Mouse (Mus musculus) liver, adult 2 months (tissue): ENCODE measurements around the gene Wfdc9. TPM values are rescaled to one million over a fixed set of nuclear protein-coding genes. Genes with fewer than 3 reads are reported as not detected.
A peak's percentile ranks its signal among the peaks of the same experiment; 100 is the strongest.

Experiments
- DNase-seq: peaks from one replicate; pipeline ENCODE4 v3.0.0-alpha.2; 2011; ENCODE audit warnings: low read depth, low spot score; ENCODE audit errors: extremely low read depth
- H3K27ac ChIP-seq: fragments of 200-500 bp; replicated peaks from 2 replicates; pipeline ENCODE4 v1.5.1; 2012; ENCODE audit warnings: low read depth, mild to moderate bottlenecking, control low read depth, inconsistent platforms, low read length; ENCODE audit not compliant: insufficient read depth
- H3K27me3 ChIP-seq: fragments of 200-500 bp; 2 replicates; pipeline ENCODE4 v1.6.1; 2012; ENCODE audit warnings: mild to moderate bottlenecking, moderate library complexity, low read length, inconsistent platforms; ENCODE audit not compliant: control insufficient read depth, insufficient read depth
- H3K36me3 ChIP-seq: fragments of 200-500 bp; 2 replicates; pipeline ENCODE4 v1.6.1; 2012; ENCODE audit warnings: low read length, inconsistent platforms; ENCODE audit not compliant: control insufficient read depth, insufficient read depth
- H3K4me1 ChIP-seq: fragments of 200-500 bp; 2 replicates; pipeline ENCODE4 v1.6.1; 2011; ENCODE audit warnings: low read length; ENCODE audit not compliant: control insufficient read depth, insufficient read depth
- H3K4me3 ChIP-seq: fragments of 200-500 bp; 2 replicates; pipeline ENCODE4 v1.5.1; 2011; ENCODE audit warnings: low read depth, mild to moderate bottlenecking, control low read depth, low read length, moderate library complexity; ENCODE audit not compliant: insufficient read depth
- H3K79me2 ChIP-seq: fragments of 200-500 bp; 2 replicates; pipeline ENCODE4 v1.6.1; 2012; ENCODE audit warnings: inconsistent platforms, mild to moderate bottlenecking, low read length, moderate library complexity; ENCODE audit not compliant: control insufficient read depth, insufficient read depth
- H3K9ac ChIP-seq: fragments of 200-500 bp; 2 replicates; pipeline ENCODE4 v1.6.1; 2012; ENCODE audit warnings: low read depth, mild to moderate bottlenecking, control low read depth, inconsistent platforms, low read length
- CTCF ChIP-seq: fragments of 200-500 bp; IDR thresholded peaks from 2 replicates; pipeline ENCODE4 v1.5.1; 2011; ENCODE audit warnings: low read depth, low read length, control low read depth
- POLR2A ChIP-seq: fragments of 200-500 bp; IDR thresholded peaks from 2 replicates; pipeline ENCODE4 v1.6.1; 2011; ENCODE audit warnings: low read length, control low read depth; ENCODE audit not compliant: insufficient read depth; ENCODE audit errors: extremely low read depth
- WGBS: fragments of 180-500 bp; shearing (Covaris S2); methylation state at CpG from one replicate; pipeline ENCODE4 v1.1.7; 2018; 5-methylcytosine and 5-hydroxymethylcytosine counted together
- polyA plus RNA-seq: library from polyadenylated mRNA; depleted of rRNA; stranded (reverse); fragments of >200 nt; gene quantifications from 2 replicates; pipeline ENCODE4 v1.2.3, GENCODE M21; 2012
- total RNA-seq: library from RNA; depleted of rRNA; stranded (reverse); fragments of >200 nt; gene quantifications from 2 replicates; pipeline ENCODE4 v1.2.3, GENCODE M21; 2014

Gene Wfdc9
- total and polyA plus RNA-seq, 2 experiments: not detected

- H3K4me3 ChIP-seq: no peak overlapping the region
- H3K27ac ChIP-seq: no peak overlapping the region
- no peak for DNase-seq
- H3K79me2 ChIP-seq: no peaks in the 10 kb centered on the region
- 0 out of 2 replicates have a peak, but pooled peaks cover 3% of the 10 kb centered on the region for H3K4me1 ChIP-seq
- TF ChIP-seq POLR2A: no peak
- TF ChIP-seq CTCF: peak; percentile 38; the same call in 1 of the 2 replicates
- H3K36me3 ChIP-seq: no peaks in the 10 kb centered on the region
- no peak overlapping the region for H3K9ac ChIP-seq
- H3K27me3 ChIP-seq: no peaks in the 10 kb centered on the region
- WGBS: 82% methylated on average over 7 of the region's 7 CpGs
Measured at GRCm38 (mm10) chr2:164676103-164676502, 19.7 kb upstream of the Wfdc9 start.

DNA sequence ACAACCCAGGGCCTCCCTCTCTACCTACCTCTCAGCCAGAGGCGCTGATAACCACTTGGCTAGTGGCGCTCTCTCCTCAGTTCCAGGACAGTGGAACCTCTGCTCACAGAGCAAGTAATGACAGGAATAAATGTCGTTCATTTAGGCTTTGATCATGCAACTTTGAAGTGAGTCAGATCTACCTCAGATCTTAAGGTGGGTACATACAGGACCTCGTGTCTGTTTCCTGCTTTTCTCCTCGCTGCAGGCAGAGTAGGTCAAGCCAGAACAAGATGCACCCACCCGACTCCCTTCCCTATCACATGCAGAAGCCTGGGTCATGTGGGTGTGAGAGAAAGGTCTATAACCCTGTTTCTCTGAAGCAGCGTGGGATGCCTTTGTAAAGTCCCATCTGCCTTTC, 17.6 kb upstream of the Wfdc9 start, which contains the start of gene Wfdc11:
Wfdc11 (minus strand) TSS at position 101 of the 400 bp plus-strand sequence.
- TF ChIP-seq POLR2A: no peak
- no peak for TF ChIP-seq CTCF
- Histone ChIP-seq H3K36me3 (no peaks in the 10 kb centered on the region), H3K4me1 (no peaks in the 10 kb centered on the region), H3K27ac (no peak within 1 kb of the TSS), H3K79me2 (no peaks in the 10 kb centered on the region), H3K9ac (no peak within 1 kb of the TSS), H3K27me3 (no peaks in the 10 kb centered on the region), H3K4me3 (no peak within 1 kb of the TSS)
- DNase-seq: no peak
- 74% methylated on average over 7 of the region's 7 CpGs for WGBS

- H3K36me3 ChIP-seq: no peaks in the 10 kb centered on the region
- no peaks in the 10 kb centered on the region for H3K4me1 ChIP-seq
- no peak overlapping the region for H3K27ac ChIP-seq
- no peaks in the 10 kb centered on the region for H3K79me2 ChIP-seq
- H3K27me3 ChIP-seq: no peaks in the 10 kb centered on the region
- no peak for DNase-seq
- TF ChIP-seq CTCF (no peak), POLR2A (no peak)
- WGBS: 21% methylated on average over 1 of the region's 1 CpGs
- no peak overlapping the region for H3K4me3 ChIP-seq
- H3K9ac ChIP-seq: no peak overlapping the region
Measured at GRCm38 (mm10) chr2:164670938-164671337, 14.6 kb upstream of the Wfdc9 start.

- no peak for TF ChIP-seq CTCF
- TF ChIP-seq POLR2A: no peak
- Histone ChIP-seq H3K4me1 (no peaks in the 10 kb centered on the region), H3K27ac (no peak overlapping the region), H3K36me3 (no peaks in the 10 kb centered on the region), H3K4me3 (no peak overlapping the region), H3K79me2 (no peaks in the 10 kb centered on the region), H3K27me3 (no peaks in the 10 kb centered on the region), H3K9ac (no peak overlapping the region)
- no peak for DNase-seq
- 69% methylated on average over 5 of the region's 5 CpGs for WGBS
Measured at GRCm38 (mm10) chr2:164670261-164670660, 13.9 kb upstream of the Wfdc9 start.

DNA sequence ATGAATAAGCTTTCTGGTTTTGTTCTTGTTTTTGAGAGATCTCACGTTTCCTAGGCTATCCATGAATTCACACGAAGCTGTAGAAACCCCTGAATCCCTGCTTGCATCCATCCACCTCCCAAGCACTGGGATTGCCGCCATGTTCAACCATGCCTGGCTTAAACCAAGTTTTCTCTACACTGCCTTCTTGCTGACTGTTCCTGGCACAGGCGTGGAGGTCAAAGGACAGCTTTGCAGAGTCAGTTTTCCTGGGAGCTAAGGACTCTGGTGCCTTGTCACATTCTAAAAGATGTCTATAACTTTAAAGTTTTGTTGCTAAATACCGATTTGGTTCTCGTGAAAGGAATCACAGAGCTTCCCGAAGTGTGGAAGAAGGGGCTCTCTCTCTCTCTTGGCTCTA, 8.5 kb upstream of the Wfdc9 start:
- Histone ChIP-seq H3K4me1 (no peaks in the 10 kb centered on the region), H3K79me2 (no peaks in the 10 kb centered on the region), H3K9ac (no peak overlapping the region), H3K27me3 (no peaks in the 10 kb centered on the region), H3K36me3 (no peaks in the 10 kb centered on the region), H3K27ac (no peak overlapping the region), H3K4me3 (no peak overlapping the region)
- no peak for TF ChIP-seq CTCF
- TF ChIP-seq POLR2A: no peak
- WGBS: 88% methylated on average over 7 of the region's 7 CpGs
- DNase-seq: no peak

- no peak for DNase-seq
- Histone ChIP-seq H3K4me1 (no peaks in the 10 kb centered on the region), H3K9ac (no peak within 1 kb of the TSS), H3K79me2 (no peaks in the 10 kb centered on the region), H3K27me3 (no peaks in the 10 kb centered on the region), H3K36me3 (no peaks in the 10 kb centered on the region), H3K27ac (no peak within 1 kb of the TSS), H3K4me3 (no peak within 1 kb of the TSS)
- TF ChIP-seq CTCF (peak; percentile 82), POLR2A (no peak)
- WGBS: 17% methylated on average over 11 of the region's 11 CpGs
Measured at GRCm38 (mm10) chr2:164655858-164656257, 525 bp downstream of the Wfdc9 start, which contains the start of gene Wfdc10. Gene Wfdc10, plus strand, starts transcription at chr2:164656046.
